Mouse (Mus musculus): ENCODE data around the gene Hddc3.

Hddc3 gene

DNA sequence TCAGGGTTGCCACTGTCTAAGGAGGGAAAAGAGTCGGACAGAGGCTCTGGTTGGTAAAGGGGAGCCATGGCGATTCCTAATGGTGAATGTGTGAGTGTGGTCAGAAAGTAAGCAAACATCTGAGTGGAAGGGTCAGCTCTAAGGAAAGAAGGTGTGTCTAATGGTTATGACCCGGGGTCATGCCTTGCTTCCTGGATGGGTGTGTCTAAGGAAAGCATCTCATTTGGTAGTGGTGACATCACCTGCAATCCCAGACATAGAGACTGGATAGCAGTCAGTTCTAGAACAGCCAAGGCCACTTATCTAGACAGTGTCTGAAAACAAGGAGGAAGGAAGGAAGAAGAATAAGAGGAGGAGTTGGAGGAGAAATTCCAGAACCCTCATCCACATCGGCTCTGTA, 8.1 kb upstream of the Hddc3 start:
- DNase-seq (ENCODE audit: low spot score), result no peak

DNA sequence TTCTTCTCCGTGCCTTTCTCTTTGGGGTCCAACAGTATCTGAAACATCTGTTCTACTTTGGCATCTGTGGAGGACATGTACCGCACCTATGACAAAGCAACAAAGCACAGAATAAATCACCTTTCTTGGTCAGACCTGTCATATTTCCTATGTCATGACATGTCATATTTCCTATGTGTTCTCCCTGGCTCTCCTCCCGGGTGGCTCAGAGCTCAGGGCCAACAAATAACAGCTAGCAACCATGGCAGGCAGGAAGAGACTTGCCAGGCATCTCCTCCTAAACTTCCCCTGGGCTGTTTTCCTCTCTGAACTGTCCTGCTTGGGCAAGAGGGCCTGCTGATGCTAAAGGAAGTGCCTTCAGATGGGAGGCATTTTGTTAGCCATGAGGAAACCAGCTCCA, 6.0 kb upstream of the Hddc3 start:
- no peak for DNase-seq (ENCODE audit: low spot score)

DNA sequence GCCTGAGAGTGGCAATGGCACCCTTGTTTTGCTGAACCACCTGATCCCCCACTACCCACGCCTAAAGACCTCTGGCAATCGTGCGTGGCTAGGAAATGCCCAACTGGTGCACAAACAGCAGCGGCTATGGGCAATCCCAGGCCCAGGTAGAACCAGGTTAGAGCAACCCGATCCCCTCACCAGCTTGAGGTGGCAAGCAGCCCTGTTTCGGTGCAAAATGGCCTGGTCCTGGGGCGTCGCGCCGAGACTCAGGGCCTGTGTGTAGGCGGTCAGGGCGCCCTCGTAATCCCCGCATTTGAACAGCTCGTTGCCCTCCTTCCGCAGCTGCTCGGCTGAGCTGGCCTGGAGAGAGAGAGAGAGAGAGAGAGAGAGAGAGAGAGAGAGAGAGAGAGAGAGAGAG, 3.5 kb upstream of the Hddc3 start:
- DNase-seq (ENCODE audit: low spot score), result no peak

DNA sequence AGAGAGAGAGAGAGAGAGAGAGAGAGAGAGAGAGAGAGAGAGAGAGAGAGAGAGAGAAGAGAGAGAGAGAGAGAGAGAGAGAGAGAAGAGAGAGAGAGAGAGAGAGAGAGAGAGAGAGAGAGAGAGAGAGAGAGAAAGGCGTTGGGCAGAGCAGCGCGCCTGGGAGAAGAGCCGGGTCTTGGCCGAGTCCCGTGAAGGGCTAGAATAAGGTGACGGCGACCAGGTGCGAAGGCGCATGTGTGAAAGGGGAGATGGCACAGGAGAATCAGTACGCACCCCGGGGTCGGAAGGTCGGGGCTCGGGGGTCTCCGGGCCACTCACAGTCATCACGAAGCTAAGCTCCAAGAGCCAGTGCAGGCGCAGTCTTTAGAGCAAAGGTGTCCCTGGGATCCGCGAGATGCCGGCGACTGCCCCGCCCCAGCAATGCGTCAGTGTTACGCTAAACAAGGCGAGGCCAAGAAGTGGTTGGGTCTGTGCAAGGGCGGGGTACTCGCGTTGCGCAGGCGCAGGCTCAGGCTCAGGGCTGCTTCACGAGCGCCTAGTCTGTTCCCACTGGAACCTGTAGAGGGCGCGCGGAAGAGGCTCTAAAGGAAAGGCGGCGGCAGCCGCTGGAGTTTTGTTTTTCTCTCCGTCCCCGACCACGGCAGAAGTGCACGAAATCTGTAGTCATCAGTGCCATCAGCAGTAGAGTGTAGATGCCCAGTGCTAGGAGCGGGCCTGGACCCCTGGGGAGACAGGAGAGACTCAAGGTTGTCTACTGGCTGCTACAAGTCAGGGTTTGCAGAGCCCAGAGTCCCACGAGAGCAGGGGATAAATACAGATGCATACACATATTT, 2.9 kb upstream of the Hddc3 start:
- peak; percentile 98 for DNase-seq (ENCODE audit: low spot score)

DNA sequence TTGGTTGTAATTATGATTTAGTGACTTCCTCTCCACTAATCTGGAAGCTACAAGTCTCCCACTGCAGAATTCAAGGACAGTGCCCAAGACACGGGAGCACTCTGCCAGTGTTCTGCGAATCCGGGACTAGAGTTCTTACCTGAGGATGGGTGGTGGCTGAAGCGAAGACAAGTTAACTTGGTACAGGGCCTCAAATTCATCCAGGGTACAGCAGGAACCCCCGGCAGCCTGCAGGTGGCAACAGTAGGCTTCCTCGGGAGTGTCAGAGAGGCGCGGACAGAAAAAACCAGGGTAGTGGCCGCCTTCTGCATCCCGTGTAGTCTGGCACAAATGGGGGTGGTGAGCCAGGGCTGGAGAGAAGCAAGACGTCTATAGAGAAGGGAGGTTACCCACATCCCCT, 2.1 kb upstream of the Hddc3 start, which contains the start of gene Unc45a:
Gene Unc45a, minus strand, starts transcription at position 213 of the 400 bp plus-strand sequence.
- peak; percentile 72 for DNase-seq (ENCODE audit: low spot score)

DNA sequence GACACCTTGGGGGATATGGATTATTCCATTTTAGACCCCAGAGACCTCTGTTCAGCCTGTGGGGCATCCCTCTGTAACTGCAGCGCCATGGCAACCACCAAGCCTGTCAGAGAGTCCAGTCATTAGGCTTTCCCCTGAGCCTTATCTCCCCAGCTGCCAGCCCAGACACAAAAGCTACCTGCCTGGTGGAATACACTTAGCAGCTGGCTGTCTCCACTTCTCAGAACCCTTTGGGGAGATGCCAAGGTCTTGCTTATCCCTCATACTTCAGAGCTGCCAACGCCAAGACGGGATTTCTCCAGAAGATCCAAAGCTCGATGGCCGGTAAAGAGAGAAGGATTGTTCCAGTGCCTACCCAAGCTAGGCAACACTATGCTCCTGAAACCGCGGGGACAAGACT, 1.1 kb upstream of the Hddc3 start:
- no peak for DNase-seq (ENCODE audit: low spot score)

DNA sequence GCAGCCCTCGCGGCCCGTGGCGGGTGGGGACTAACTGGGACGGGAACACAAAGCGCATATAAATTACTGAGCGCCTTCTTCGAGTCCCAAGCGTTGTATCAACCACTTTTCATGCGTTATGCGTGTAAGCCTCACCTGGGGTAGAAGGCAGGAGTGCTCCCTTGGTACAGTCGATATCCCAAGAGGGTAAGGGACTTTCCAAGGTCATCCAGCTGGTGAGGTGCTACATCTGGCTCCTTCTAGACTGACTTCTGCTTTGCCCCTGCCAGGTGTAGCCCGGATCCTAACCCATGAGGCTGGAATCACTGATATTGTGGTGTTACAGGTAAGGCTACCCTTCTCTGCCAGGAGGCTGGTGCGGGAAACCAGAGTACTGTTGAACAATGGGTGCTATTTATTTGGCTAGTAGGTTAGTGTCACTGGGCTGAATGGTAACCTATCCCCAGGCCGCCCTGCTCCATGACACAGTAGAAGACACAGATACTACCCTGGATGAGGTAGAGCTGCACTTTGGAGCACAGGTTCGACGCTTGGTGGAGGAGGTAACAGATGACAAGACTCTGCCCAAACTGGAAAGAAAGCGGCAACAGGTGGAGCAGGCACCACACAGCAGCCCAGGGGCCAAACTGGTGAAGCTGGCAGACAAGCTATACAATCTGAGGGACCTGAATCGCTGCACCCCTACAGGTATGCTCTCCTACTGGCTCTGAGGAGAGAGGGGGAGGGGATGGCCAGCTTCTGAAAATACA, 540 bp downstream of the Hddc3 start:
- no peak for DNase-seq (ENCODE audit: low spot score)

DNA sequence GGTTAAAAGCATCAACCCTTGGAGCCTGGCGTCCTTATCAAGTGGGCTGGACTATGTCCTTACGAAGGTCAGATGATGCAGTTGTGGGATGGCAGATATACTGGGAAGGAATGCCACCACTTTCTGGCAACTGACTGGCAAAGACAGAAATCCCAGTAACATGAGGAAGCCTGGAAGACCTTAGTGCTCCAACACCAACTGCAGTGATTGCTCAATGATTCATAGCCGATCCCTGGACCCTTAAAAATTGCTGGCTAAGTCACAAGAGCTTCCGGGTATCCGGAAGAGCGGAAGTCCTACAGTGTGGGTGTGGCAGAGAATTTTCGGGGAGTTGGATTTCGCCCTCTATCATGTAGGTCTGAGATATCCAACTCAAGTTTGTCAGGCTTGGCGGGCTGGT, 3.3 kb downstream of the Hddc3 start:
- DNase-seq (ENCODE audit: low spot score), result no peak

DNA sequence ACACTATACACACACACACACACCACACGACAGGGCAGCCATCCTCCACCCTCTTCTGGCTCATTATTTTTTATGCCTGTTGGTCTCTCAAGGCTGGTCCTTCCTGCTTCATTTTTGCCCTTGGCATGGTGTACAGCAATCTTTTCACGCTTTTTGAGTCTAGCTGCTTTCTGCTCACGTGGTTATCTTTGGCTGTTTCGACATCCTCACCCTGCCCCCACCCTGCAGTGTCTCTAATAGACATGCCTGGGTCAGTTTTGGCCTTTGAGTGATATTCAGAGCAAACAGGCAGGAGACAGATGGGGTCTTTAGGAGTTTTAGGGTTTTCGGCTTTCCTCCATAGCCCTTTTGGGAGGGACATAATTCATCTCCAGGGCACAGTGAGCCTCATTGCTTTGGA, 3.9 kb downstream of the Hddc3 start:
- no peak for DNase-seq (ENCODE audit: low spot score)

DNA sequence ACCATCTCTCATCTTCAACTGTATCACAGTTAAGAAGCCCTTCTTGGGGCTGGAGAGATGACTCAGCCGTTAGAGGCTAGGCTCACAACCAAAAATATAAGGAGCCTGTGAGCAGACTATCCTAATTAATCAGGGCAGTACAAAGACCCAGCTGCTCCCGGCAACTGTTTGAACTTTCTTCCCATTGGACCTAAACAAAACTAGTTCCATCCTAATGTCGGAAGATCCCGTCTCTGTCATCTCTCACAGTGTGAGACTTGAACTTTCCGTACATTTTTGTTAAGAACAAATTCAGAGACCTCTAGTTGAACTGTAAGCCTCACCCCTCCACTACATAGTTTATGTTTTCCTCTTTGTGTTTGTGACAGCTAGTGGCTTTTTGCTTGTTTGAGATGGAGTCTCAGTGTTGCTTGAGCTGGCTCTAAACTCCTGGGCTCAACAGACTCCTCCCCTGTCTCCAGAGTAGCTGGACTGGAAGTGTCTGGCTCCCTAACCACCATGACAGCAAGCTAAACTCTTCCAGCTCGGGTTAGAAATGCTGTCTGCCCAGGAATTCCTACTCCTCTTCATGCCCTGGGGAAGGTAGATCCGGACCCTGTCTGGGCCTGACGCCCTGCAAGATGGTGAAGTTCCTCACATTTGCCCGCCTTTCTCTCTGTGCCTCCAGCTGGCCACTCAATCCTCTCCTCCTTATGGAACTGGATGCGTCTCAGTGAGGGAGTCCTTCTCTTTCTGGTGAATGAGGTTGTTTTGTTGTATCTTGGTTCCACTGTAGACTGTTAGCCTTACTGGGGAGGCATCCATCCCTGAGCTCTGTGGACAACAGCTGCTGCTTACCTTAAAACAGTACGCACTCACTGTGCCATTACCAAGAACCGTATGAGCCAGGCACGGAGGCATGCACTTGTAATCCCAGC, 5.0 kb downstream of the Hddc3 start:
- DNase-seq (ENCODE audit: low spot score), result no peak

DNA sequence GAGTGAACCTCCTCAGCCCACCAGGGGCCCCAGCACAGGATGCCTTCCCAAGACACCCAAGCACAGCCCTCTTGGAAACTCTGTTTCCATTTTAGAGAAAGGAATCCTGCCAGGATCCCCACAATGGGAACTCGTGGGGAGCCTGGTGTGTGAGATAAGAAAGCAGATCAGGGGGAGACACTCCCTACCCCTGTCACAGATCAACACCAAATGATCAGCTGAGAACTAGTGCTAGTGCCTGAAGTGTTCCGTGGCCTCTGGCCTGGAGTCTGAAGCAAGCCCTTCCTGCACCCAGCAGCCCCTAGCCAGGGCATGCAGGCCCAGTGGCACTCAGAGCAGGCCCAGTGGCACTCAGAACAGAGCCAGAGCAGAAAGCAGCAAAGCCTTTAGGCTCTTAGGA, 7.9 kb downstream of the Hddc3 start:
- no peak for DNase-seq (ENCODE audit: low spot score)

DNA sequence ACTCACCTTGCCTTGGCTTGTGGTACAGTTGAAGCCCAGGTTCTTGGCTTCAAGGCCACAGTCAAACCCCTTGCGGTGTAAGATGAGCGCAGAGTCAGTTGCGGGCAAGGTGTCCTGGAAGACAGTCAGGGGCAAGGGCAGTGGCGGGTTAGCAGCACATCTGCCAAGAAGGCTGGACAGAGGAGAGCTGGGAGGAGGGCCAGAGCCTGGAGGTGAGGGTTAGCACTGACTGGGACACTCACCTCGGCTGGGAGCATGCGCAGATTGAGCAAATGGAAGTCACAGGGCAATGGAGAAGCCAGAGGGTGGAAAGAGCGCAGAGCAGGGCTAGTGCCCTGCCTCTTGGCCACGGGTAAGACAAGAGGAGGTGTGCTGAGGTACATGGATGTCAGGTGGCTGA, 10.0 kb downstream of the Hddc3 start:
- no peak for DNase-seq (ENCODE audit: low spot score)

DNA sequence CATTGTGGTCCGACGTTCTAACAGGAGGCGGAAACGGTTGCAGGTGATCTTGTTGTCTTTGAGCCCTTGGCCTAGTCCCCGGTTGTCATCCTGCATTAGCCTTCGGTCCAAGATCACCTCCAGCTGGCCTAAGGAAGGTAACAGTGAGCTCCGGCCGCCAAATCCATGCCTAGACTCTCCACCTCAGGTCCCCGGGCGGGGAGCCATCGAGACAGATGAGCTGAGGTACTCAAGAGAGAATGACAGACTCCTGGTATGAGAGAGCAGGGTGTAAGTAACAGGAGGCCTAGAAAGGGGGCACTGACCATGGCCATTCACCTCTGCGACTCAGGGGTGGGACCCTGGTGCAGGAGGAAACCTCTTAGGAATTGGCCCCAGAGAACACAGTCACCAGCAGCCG, 13.4 kb downstream of the Hddc3 start:
- DNase-seq (ENCODE audit: low spot score), result no peak

DNA sequence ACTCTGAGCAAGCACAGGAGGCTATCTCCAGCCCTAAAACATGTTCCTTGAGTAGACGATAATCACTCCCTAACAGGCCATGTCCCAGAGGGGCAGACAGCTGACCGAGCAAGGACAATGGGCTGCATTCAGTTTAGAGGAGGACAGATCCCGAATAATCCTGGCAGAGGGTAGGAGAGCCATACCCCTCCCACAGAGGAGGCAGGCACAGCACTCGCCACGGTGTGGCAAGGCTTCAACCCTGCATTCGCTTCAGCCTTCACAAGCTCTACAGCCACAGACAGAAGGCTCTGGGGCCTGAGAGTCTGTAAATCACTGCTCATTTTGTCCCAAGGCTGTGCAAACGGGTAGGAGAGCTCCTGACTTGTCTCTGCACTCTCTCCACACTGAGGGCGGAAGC, 14.3 kb downstream of the Hddc3 start:
- DNase-seq (ENCODE audit: low spot score), result no peak

DNA sequence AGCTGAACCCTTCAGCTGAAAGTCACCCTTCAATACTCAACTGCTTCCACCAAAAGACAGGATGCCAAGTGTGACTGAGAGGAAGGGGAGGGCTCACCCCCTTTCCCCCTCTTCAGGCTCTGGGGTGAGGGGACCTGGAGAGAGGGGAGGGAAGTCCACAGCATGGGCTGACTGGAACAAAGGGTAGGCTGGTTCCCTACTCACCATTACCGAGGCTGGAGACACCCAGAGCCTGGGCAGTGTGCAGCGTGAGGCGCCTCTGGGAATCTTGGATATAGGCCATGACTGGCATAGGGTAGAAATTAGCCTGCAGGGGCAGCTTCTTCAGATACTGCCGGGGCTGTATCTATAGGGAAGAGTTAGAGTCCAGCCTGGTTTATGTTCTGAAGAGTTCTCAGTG, 15.1 kb downstream of the Hddc3 start:
- DNase-seq (ENCODE audit: low spot score), result no peak

DNA sequence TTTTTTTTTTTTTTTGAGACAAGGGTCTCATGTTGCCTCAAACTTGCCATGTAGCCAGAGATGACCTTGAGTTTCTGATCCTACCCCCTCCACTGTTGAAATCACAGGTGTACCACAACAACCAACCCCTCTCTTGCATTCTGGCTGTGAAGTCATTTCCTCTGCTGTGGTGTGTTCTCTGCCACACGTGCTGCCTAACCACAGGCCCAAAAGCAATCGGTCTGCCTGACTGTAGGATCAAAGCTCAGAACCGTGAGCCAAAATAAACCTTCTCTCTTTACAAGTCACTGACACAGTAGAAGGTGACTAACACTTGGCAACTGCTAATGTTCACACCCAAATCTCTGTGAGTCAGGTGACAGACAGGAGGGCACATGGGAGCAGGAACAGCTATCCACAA, 17.5 kb downstream of the Hddc3 start:
- no peak for DNase-seq (ENCODE audit: low spot score)

DNA sequence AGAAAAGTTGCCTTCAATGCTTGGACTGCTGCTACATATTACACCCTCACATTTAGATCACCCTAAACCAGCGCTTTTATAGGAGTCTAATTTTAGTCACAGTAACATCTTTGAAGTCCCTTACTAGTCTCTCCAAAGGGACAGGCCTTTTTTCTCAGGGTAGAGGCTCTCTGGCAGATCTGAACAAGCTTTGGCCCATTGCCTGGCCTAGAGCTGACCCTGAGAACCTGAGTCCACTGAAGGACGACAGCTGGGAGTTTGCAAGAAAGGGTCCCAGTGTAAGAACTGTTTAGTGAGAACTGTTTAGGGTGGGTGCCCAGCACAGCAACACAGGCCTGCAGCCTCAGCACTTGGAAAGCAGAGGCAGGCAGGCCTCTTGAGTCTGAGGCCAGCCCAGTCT, 22.9 kb downstream of the Hddc3 start:
- peak; percentile 45 for DNase-seq (ENCODE audit: low spot score)

DNA sequence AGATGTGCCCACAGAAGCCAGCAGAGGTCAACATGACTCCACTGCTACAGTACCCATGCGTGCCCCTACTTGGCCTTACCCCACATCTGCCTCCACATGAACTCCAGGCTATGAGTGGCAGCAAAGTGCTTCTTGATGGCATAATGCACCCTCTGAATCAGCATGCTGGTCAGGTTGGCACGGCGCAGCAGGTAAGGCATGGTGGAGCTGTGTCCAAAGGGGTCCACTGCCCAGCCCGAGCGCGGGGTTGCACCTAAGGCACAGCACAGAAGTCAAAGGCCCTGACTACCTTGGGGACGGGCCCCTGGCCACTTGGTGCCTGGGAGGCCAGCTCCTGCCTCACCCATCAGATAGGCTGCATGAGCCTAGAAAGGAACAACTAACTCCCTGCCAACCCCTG, 24.3 kb downstream of the Hddc3 start:
- DNase-seq (ENCODE audit: low spot score), result no peak

DNA sequence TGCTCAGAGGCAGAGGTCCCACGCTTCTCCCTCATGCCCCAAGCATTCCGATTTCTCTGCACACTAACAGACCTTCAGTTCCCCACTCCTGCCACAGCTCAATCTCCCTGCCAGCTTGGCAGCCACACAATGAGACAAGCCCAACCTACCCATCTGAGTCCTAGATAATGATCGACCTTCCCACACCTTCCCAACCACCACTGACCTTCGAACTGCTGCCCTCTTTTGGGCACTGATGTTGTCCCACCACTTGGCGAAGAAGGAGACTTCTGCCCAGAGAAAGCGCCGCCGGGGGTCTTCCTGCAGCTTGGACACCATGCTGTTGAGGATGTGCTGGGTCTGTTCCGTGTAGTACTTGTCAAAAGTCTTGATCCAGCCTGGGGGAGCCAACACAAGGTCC, 25.1 kb downstream of the Hddc3 start:
- DNase-seq (ENCODE audit: low spot score), result no peak

DNA sequence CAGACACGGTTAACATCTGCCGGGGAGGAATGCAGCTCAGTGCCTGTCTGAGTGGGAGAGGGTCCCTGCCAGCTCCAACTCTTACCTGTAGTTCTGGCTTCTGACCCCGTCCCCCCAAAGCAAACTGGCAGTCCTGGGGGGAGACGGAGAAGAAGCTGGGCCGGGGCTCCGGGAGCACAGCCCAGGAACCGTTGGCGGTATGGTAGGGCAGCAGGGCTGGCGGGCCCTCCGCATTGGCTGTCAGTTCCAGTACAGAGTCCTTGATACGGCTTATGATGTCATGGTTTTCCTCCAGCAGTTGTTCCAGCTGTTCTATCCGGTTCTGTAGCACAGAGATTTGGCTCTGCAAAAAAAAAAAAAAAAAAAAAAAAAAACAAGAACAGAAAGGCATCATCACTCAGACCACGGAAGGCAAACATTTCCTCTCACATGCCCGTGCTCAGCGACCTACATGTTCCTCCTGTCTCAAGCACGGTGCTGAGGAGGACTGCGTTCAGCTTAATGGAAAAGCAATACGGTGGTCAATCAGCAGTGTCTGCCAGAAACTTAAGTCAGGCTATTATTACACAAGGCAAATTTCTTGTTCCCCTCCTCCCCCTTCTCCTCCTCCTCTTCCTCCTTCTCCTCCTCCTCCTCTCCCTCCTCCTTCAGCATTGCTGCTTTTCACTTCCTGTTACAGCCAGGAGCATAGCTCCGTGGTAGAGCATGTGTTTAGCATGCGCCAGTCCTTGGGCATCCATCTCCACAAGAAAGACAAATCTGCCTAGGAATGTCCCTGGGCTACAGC, 25.9 kb downstream of the Hddc3 start:
- DNase-seq (ENCODE audit: low spot score), result no peak

DNA sequence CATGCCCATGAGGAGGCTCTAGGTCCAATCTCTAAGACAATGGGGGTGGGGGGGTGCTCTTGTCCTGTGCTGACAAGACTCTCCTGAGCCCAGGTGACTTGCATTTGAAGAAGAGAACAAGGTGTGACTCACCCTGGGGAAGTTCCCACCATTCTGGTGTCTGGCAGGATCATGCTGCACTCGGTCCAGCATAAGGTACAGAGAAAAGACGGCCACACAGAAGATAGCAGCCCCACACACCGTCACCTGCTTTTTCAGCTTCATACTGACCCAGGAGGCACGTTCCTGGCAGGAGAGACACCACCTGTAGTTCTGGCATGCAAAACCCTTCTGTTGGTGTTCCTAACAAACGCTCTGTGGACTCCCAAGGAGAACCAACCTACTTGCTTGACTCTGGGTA, 26.6 kb downstream of the Hddc3 start:
- DNase-seq (ENCODE audit: low spot score), result no peak

DNA sequence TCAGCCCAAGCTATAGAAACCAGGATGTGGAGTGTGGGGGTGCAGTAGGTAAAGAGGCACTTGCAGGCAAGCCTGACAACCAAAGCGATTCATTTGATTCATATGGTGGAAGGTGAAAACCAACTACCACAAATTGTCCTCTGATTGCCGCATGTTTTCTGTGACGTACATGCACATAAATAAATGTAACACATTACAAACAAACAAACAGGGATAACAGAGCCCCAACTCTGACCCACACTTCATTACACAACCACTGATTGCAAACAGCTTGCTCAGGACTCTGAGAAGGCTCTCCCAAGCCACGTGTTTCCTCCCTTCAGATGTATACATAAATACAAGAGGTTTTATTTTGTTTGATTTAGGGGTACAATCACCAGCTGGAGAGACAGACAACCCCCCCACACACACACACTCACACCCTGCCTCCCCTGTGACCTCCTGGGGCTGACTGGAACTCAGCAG, 27.1 kb downstream of the Hddc3 start:
- no peak for DNase-seq (ENCODE audit: low spot score)
